Mouse (Mus musculus) olfactory bulb, adult 2 months (tissue): Measurements from ENCODE around the gene Tmem231.

Experiments
- CTCF ChIP-seq: fragments of 200-500 bp; IDR thresholded peaks from 2 replicates; pipeline ENCODE4 v1.5.1; 2012; ENCODE audit warnings: low read depth, mild to moderate bottlenecking, low read length, moderate library complexity; ENCODE audit not compliant: insufficient read depth
- POLR2A ChIP-seq: fragments of 200-500 bp; IDR thresholded peaks from 2 replicates; pipeline ENCODE4 v1.6.1; 2012; ENCODE audit warnings: mild to moderate bottlenecking, low read depth, low read length, moderate library complexity; ENCODE audit not compliant: insufficient read depth

DNA sequence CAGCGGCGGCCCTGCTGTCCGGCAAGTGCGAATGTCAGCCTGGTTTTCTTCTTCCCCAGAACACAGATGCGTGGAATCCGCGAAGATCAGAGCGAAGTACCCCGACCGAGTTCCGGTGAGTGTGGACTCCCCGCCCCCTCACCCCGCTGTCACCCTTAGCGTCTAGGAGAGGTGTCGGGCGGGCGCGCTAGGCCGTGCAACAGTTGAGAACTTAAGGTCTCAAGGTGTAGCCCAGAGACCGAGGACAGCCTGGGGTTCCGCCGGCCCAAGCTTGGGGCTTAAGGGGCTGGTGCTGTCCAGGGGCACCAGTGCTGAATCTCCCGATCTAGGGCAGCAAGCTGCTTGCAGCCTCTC, 7.4 kb upstream of the Tmem231 start:
- no peak for TF ChIP-seq CTCF
- TF ChIP-seq POLR2A, result no peak
